Mouse (Mus musculus): ENCODE results near the gene Med13l. TPM values are rescaled to one million over a fixed set of nuclear protein-coding genes. Genes with fewer than 3 reads are reported as not detected.

Gene Med13l
- polyA plus RNA-seq, 1 experiment: 7.3 TPM

DNA sequence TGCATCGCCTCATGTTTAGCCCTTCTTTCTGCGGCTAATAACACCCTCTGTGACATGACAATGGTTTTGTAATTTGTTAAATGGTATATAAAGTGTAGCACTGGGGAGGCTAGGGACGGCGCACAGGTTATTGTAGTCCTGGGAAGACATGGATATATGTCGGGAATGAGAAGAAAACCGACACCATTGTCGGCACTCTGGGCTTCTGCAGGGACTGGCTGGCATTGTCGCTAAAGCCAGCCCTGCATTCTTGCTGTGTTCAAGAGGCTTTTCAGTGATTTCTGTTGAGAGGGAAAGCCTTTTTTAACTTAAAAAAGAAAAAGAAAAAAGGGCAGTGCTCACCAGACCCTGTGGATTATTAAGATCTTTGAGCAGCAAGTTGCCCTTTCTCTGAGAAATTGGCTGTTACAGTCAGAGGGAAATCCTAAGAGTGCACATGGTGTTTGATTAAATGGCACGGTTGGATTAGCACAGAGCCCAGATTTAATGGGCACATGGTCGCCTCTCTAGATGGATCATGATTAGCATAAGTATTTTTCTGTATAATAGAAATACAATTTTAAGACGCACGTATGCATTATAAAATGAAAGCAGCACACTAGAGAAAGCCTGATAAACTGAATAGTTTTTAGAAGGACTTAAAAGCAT lies 58.6 kb downstream of the Med13l start:
- Histone ChIP-seq H3K4me1 (ENCODE audit: control insufficient read depth, insufficient read depth, low read length) (no peaks in the 10 kb centered on the region), H3K27me3 (ENCODE audit: control insufficient read depth, insufficient read depth, low read length) (no peaks in the 10 kb centered on the region)
- TF ChIP-seq POLR2A (IDR thresholded peaks at IDR 0.05; ENCODE audit: control insufficient read depth, low read depth, low read length): no peak
- TF ChIP-seq CTCF (IDR thresholded peaks at IDR 0.05; ENCODE audit: control insufficient read depth, insufficient read depth, insufficient replicate concordance, low read depth, low read length): no peak

DNA sequence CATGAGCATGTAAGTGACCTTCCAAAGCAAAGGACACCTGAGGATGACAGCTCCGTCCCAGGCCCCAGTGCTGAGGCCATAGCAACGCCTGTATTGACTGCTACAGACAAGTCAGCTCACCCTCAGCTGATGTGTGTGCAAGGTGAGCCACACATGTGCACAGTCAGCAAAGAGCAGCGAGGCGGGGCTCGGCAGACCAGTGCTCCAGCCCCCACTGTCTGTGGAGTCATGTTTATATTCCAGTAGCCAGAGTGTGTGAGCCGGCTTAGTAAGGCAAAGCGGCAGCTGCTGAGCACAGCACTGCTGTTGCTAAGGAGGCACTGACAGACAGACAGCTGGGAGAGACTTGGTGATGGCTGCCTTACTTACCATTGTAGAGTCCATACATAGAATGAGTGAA lies 59.3 kb downstream of the Med13l start:
- no peaks in the 10 kb centered on the region for H3K27me3 ChIP-seq (ENCODE audit: control insufficient read depth, insufficient read depth, low read length)
- H3K4me3 ChIP-seq (ENCODE audit: control insufficient read depth, low read depth, low read length): no peak overlapping the region
- no peak overlapping the region for H3K27ac ChIP-seq (ENCODE audit: control insufficient read depth, insufficient read depth, low read depth, low read length)
- H3K4me1 ChIP-seq (ENCODE audit: control insufficient read depth, insufficient read depth, low read length): no peaks in the 10 kb centered on the region
- no peak for TF ChIP-seq CTCF (IDR thresholded peaks at IDR 0.05; ENCODE audit: control insufficient read depth, insufficient read depth, insufficient replicate concordance, low read depth, low read length)
- no peak for TF ChIP-seq POLR2A (IDR thresholded peaks at IDR 0.05; ENCODE audit: control insufficient read depth, low read depth, low read length)
- no peaks in the 10 kb centered on the region for H3K36me3 ChIP-seq (ENCODE audit: control insufficient read depth, insufficient read depth, low read length)

More for the DNA sequence above, 58.6 kb downstream of the Med13l start:
- Histone ChIP-seq H3K4me3 (ENCODE audit: control insufficient read depth, low read depth, low read length) (no peak overlapping the region; the same call in 1 of the 2 replicates), H3K27ac (ENCODE audit: control insufficient read depth, insufficient read depth, low read depth, low read length) (no peak overlapping the region), H3K36me3 (ENCODE audit: control insufficient read depth, insufficient read depth, low read length) (no peaks in the 10 kb centered on the region)

DNA sequence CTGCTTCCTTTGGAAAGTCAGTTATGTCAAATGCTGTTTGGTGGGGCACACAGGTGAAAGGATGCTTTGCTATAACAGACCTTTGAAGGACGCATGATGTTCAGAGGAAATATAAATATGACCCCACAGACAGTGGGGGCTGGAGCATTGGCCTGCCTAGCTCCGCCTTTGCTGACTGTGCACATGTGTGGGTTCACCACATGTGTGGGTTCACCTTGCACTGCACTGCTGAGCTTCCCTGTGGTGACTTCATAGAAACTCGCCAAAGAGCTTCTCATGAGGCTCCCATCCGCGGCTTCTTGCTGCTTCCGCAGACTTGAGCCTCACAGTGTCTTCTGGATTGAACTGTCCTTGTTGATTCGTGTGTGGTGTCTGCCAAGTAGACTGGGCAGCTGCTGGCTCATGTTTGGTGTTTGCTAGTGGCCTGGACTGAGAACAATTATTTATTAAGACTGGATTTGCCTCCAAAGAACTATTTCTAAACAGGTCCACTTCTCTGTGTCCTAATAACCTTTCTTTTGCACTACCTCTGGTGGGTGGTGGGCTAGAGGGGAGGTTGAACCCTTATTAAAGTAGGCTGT lies 59.9 kb downstream of the Med13l start:
- Histone ChIP-seq H3K4me3 (ENCODE audit: control insufficient read depth, low read depth, low read length) (no peak overlapping the region), H3K4me1 (ENCODE audit: control insufficient read depth, insufficient read depth, low read length) (no peaks in the 10 kb centered on the region), H3K36me3 (ENCODE audit: control insufficient read depth, insufficient read depth, low read length) (no peaks in the 10 kb centered on the region), H3K27ac (ENCODE audit: control insufficient read depth, insufficient read depth, low read depth, low read length) (no peak overlapping the region), H3K27me3 (ENCODE audit: control insufficient read depth, insufficient read depth, low read length) (no peaks in the 10 kb centered on the region)
- no peak for TF ChIP-seq POLR2A (IDR thresholded peaks at IDR 0.05; ENCODE audit: control insufficient read depth, low read depth, low read length)
- no peak for TF ChIP-seq CTCF (IDR thresholded peaks at IDR 0.05; ENCODE audit: control insufficient read depth, insufficient read depth, insufficient replicate concordance, low read depth, low read length)

DNA sequence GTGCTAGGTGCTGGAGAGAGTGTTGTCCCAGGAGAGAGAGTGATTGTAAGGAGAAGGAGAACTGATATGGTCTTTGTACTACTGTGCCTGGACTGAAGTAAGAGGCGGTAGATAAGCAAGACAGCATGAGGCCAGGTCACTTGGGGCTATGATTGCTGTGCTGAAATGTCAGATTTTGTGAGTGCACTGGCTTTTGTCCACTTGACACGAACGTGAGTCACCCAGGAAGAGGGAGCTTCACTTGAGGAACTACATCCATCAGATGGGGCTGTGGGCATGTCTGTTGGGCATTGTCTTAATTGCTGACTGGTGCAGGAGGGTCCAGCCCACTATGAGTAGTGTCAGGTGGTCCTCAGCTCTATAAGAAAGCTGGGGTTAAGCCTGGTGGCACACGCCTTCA lies 61.4 kb downstream of the Med13l start:
- TF ChIP-seq POLR2A (IDR thresholded peaks at IDR 0.05; ENCODE audit: control insufficient read depth, low read depth, low read length) (no peak), CTCF (IDR thresholded peaks at IDR 0.05; ENCODE audit: control insufficient read depth, insufficient read depth, insufficient replicate concordance, low read depth, low read length) (no peak)
- Histone ChIP-seq H3K4me1 (ENCODE audit: control insufficient read depth, insufficient read depth, low read length) (no peaks in the 10 kb centered on the region), H3K27ac (ENCODE audit: control insufficient read depth, insufficient read depth, low read depth, low read length) (no peak overlapping the region), H3K36me3 (ENCODE audit: control insufficient read depth, insufficient read depth, low read length) (no peaks in the 10 kb centered on the region), H3K4me3 (ENCODE audit: control insufficient read depth, low read depth, low read length) (no peak overlapping the region), H3K27me3 (ENCODE audit: control insufficient read depth, insufficient read depth, low read length) (no peaks in the 10 kb centered on the region)

DNA sequence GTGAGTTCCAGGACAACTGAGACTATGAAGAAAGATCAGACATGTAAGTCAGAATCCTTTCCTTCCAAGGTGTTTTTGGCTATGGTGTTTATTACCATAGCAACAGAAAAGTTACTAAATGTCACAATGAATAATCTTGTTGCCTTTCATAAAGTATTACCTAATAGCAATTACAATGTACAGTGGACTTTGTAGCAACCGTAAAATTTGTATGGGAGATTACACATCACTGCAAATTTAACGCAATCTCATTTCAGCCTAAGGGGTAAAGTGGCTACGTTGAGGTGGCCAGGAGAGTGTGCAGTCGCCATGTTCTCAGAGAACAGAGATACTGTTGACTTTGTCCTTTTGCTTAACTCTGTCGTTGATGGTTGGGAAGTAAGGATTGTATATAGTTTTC lies 61.9 kb downstream of the Med13l start:
- H3K27me3 ChIP-seq (ENCODE audit: control insufficient read depth, insufficient read depth, low read length): no peaks in the 10 kb centered on the region
- H3K4me1 ChIP-seq (ENCODE audit: control insufficient read depth, insufficient read depth, low read length): no peaks in the 10 kb centered on the region
- no peak overlapping the region for H3K27ac ChIP-seq (ENCODE audit: control insufficient read depth, insufficient read depth, low read depth, low read length)
- H3K36me3 ChIP-seq (ENCODE audit: control insufficient read depth, insufficient read depth, low read length): no peaks in the 10 kb centered on the region
- TF ChIP-seq POLR2A (IDR thresholded peaks at IDR 0.05; ENCODE audit: control insufficient read depth, low read depth, low read length): no peak
- no peak for TF ChIP-seq CTCF (IDR thresholded peaks at IDR 0.05; ENCODE audit: control insufficient read depth, insufficient read depth, insufficient replicate concordance, low read depth, low read length)
- H3K4me3 ChIP-seq (ENCODE audit: control insufficient read depth, low read depth, low read length): no peak overlapping the region

DNA sequence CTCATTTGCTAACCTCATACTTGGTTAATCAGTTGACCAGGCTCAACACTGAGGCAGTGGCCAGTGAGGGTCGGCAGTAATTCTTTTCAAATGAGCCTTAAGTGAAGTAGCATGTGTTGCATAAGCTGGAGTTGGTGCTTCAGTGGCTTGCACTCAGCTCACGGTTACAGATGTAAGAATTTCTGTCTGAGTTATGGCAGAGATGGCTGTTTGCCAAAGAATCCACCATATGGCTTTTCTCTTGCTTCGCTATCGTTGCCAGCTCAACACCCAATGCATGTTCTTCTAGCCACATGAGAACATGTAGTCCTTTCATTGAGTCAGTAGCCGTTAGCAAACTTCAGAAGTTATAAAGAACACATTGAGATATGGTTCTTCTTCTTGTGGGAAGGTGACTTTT lies 63.3 kb downstream of the Med13l start:
- no peak overlapping the region for H3K27ac ChIP-seq (ENCODE audit: control insufficient read depth, insufficient read depth, low read depth, low read length)
- H3K27me3 ChIP-seq (ENCODE audit: control insufficient read depth, insufficient read depth, low read length): no peaks in the 10 kb centered on the region
- no peaks in the 10 kb centered on the region for H3K36me3 ChIP-seq (ENCODE audit: control insufficient read depth, insufficient read depth, low read length)
- no peak overlapping the region for H3K4me3 ChIP-seq (ENCODE audit: control insufficient read depth, low read depth, low read length)
- no peaks in the 10 kb centered on the region for H3K4me1 ChIP-seq (ENCODE audit: control insufficient read depth, insufficient read depth, low read length)
- TF ChIP-seq POLR2A (IDR thresholded peaks at IDR 0.05; ENCODE audit: control insufficient read depth, low read depth, low read length): no peak
- TF ChIP-seq CTCF (IDR thresholded peaks at IDR 0.05; ENCODE audit: control insufficient read depth, insufficient read depth, insufficient replicate concordance, low read depth, low read length): no peak

DNA sequence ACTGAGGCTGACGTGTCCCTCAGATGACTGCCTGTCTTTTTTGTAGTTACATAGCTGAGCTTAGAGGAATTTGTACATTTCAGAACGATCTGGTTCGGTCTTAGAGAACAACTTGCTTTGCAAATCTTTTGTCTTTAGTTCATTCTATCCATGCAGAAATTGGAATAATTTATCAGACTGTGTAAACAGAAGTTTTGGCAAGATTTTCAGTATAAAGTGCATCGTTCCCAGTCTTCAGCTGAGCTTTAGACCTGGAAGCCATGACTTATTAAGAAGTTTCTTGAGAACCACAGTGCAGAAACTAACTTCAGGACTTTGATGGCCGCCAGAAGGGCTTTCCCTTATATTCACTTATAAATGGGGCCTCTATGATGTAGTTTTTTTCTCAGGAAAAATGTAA lies 67.2 kb downstream of the Med13l start:
- no peaks in the 10 kb centered on the region for H3K36me3 ChIP-seq (ENCODE audit: control insufficient read depth, insufficient read depth, low read length)
- H3K4me1 ChIP-seq (ENCODE audit: control insufficient read depth, insufficient read depth, low read length): no peaks in the 10 kb centered on the region
- no peak overlapping the region for H3K27ac ChIP-seq (ENCODE audit: control insufficient read depth, insufficient read depth, low read depth, low read length)
- no peak for TF ChIP-seq POLR2A (IDR thresholded peaks at IDR 0.05; ENCODE audit: control insufficient read depth, low read depth, low read length)
- TF ChIP-seq CTCF (IDR thresholded peaks at IDR 0.05; ENCODE audit: control insufficient read depth, insufficient read depth, insufficient replicate concordance, low read depth, low read length): no peak
- no peaks in the 10 kb centered on the region for H3K27me3 ChIP-seq (ENCODE audit: control insufficient read depth, insufficient read depth, low read length)
- H3K4me3 ChIP-seq (ENCODE audit: control insufficient read depth, low read depth, low read length): no peak overlapping the region

Data from testis, adult 2 months (tissue).